Mouse (Mus musculus): ENCODE measurements around the gene Cinp. TPM values are rescaled to one million over a fixed set of nuclear protein-coding genes. Genes with fewer than 3 reads are reported as not detected.

The Cinp gene
- total RNA-seq, 2 experiments from 2014 or later: 107 to 124 TPM

DNA sequence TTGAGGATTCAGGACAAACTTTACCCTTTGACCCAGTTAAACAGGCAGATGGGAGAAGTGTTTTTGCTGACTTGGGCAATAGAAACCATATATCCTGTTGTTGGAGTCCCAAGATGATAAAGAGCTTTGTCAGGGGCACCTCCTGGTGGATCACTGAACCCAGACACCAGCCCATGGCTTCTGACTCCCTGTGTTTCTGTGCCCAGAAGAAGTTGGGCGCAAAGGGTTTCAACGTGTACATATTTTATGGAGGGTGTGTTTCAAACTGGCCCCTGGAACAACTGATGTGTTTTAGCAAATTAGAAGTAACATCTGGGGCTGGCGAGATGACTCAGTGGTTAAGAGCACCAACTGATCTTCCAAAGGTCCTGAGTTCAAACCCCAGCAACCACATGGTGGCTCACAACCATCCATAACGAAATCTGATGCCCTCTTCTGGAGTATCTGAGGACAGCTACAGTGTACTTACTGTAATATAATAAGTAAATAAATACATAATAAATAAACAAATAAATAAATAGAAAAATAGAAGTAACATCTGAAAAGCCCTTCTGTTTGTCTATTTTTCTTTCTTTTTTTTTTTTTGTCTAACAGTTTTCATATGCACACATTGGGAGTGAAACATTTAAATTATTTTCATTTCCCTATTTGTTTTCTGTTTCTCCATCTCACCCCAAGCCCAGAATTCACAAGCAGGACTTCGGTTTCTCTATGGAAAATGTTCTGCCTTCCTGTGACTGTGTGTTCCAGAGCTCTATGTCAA is 47.0 kb downstream of the Cinp start:
- intact Hi-C loops (cut with DNase I): loop anchor here (5.0 kb wide), 4 partner anchors 105 to 410 kb away; partner anchors contain the start of genes Dync1h1 and Wdr20
- no peak for DNase-seq (ENCODE audit: low spot score in 2 of 2)

DNA sequence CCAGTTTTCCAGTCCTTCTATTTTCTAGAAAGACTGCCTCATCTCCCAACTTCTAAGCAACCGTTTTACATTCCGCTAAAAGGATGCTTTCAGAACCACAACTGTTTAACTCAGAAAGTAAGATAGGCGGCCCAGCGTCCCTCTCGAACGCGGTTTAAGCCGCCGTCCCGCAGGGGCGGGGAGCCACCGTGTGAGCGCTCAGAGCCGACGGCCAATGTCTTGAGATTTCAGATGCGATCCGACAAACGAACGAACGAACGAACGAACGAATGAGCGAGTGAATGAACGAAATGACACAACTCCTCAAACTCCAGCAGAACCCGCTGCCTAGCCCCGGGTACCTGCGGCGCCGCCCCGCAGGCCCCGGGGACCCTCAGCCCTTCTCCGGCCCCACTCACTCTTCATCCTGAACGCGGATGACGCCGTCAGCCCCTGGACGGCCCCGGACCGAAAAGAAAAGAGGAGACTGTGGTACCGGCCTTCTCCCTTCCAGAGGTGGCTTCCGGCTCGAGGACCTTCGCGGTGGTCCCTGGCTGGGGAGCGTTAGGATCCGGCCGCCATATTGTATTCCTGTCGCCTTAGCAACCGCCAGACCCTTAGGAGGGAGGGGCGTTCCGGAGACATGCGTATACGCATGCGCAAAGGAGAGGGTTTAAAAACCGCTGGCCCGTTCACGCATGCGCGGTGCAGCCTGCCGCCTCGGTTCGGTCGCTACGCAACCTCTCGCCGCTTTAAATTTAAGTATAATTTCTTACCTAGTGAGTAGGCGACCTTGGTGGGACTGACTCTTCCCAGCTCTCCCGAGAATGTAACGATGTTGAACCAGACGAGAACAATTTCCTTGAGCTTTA is 48.4 kb downstream of the Cinp start, which contains the start of gene Mok:
Gene Mok, minus strand, starts transcription at position 592 of the 851 bp plus-strand sequence.
- DNase-seq (ENCODE audit: low spot score in 2 of 2): peak; percentile 97 to 98
- intact Hi-C loops (cut with DNase I): loop anchor here (5.0 kb wide), 4 partner anchors 103 to 408 kb away; partner anchors contain the start of genes Dync1h1 and Wdr20

DNA sequence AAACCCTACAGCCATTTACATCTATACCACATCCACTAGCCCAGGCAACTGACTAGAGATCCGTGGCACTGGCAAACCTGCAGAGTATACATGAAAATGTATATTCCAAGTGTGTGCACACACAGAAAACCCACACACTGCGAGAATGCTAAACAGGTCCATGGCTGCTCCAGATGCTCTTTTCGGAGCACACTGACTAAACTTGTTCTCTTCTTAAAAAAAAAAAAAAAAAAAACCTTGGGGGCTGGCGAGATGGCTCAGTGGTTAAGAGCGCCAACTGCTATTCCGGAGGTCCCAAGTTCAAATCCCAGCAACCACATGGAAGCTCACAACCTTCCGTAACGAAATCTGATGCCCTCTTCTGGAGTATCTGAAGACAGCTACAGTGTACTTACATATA is 51.1 kb downstream of the Cinp start:
- intact Hi-C loops (cut with DNase I): no loop called here
- DNase-seq (ENCODE audit: low spot score in 2 of 2): no peak

DNA sequence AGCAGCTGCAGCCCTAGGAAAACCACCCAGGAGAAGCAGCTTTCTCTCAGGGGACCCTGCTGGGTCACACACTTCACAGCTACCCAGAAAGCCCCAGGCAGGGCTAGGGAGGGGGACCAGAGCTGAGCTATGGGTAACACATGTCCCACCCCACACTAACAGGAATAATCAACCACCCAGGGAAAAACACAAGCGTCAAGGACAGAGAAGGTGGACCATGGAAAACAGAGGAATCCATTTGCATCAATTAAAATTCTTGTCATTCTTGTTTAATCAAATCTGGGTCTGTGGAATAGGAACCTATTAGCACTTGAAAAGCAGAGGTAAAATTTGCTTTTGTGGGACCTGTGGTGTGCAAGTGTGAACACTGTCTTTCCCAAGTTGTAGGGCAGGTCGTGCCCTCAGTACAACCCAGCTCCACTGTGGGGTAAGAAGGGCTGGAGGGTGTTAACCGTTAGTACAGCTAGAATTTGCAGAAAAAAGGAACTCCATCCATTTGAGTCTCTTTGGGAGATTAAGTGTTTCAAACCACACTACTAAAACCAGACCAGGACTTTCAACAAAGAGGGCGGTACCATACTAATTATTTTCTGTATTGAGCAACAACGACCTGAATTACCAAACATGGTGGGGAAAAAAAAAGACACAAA is 51.6 kb downstream of the Cinp start:
- intact Hi-C loops (cut with DNase I): no loop called here
- no peak for DNase-seq (ENCODE audit: low spot score in 2 of 2)

DNA sequence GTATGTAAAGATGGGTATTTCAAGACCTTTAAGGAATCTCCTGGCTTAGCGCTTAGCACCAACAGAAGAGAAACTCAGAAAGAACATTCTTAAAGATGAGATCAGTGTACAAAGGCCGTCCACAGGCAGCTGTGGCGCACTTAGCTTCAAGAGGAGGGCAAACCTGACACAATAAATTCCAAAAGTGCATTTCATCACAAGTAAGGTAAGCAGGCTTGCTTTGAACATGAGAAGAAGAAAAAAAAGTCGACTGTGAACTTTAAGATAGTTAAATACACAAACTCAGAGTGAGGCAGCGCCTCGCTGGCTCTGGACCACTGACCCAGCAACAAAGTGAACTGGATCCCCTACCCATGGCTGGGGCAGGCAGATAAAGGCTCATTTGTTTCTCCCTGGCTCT is 52.2 kb downstream of the Cinp start:
- intact Hi-C loops (cut with DNase I): no loop called here
- DNase-seq (ENCODE audit: low spot score in 2 of 2): no peak

DNA sequence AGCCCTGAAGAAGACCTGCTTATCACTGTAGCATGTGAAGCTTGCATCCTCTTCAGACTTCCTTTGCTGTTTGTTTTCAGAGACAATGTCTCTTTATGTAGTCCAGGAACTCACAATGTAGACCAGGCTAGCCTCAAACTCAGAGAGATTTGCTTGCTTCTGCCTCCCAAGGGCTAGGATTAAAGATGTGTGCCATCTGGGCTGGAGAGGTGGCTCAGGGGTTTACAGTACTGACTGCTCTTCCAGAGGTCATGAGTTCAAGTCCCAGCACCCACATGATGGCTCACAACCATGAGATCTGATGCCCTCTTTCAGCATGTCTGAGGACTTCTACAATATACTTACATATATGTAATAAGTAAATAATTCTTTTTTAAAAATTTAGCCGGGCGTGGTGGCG is 53.8 kb downstream of the Cinp start:
- no peak for DNase-seq (ENCODE audit: low spot score in 2 of 2)
- intact Hi-C loops (cut with DNase I): no loop called here

DNA sequence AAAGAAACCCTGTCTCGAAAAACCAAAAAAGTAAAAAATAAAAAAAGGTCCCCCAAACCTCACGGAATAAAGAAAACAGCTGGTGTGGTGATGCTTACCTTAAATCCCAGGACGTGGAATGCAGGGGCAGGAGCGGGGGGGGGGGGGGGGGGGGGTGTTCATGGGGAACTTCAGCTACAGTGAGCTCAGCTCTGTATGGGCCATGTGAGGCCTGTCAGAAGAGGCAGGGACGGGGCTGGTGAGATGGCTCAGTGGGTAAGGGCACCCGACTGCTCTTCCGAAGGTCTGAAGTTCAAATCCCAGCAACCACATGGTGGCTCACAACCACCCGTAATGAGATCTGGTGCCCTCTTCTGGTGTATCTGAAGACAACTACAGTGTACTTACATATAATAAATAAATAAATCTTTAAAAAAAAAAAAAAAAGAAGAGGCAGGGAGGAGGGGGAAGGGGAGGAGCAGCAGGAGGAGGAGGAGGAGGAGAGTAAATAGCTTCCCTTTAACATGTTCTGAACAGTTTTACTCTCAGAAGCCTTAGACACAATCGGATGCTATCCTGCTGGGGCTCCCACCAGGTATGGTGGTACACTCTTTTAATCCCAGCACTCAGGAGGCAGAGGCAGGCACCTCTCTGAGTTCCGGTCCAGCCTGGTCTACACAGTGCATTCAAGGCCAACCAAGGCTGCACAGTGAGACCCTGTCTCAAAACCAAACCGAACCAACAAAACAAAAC is 58.5 kb downstream of the Cinp start:
- DNase-seq (ENCODE audit: low spot score in 2 of 2): no peak
- intact Hi-C loops (cut with DNase I): no loop called here

DNA sequence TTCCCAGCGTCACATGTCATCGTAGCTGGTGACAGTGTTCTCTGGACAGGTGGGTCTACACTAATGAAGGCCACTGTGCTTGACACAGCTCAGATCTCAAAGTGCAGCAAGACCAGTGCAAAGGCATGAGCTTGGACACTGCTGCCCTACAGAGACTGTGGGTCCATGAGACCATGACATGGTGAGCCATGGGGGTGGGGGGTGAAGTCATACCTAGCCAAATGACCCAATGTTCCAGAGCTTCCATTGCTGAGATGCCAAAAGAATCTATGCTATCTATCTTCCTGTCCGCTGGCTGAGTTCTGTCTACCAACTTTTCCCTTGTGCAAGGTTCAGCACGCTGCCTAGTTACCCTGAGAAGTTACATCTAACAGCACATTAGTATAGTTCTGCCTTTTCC is 60.0 kb downstream of the Cinp start:
- intact Hi-C loops (cut with DNase I): no loop called here
- no peak for DNase-seq (ENCODE audit: low spot score in 2 of 2)

Other genes with a start within 250 kb of the Cinp start
- gene 1700001K19Rik, start 206.5 kb downstream of the Cinp start, total RNA-seq (2021): not detected
- gene Hsp90aa1, start 186.4 kb downstream of the Cinp start, total RNA-seq (2021): 100 to 1,000 TPM; 953 to 962 TPM
- gene Wdr20, start 151.2 kb downstream of the Cinp start, total RNA-seq (2021): 10 to 100 TPM; 37.5 to 41.7 TPM
- gene Mok, start 48.2 kb downstream of the Cinp start, total RNA-seq (2021): 10 to 100 TPM; 10.7 to 12.8 TPM
- gene Zfp839, start 38.9 kb downstream of the Cinp start, total RNA-seq (2021): 1 to 10 TPM; 9.1 to 9.6 TPM
- 10 to 100 TPM; 42.6 to 45.2 TPM for gene Tecpr2, start 119 bp upstream of the Cinp start, total RNA-seq (2021)
- 10 to 100 TPM; 12.2 to 14.5 TPM for gene Ankrd9, start 89.9 kb upstream of the Cinp start, total RNA-seq (2021)
- 10 to 100 TPM; 17.9 to 18.8 TPM for gene Rcor1, start 150.2 kb upstream of the Cinp start, total RNA-seq (2021)